Mouse (Mus musculus) MEL (cell line): ENCODE measurements around the gene Alx3.

Experiments
- CHD1 ChIP-seq: IDR thresholded peaks from 2 replicates; pipeline ENCODE4 v1.6.1; 2012; ENCODE audit warnings: low read depth, mild to moderate bottlenecking, inconsistent platforms, low read length, improper control_type of control experiment
- CTCF ChIP-seq, 3 experiments: IDR thresholded peaks in 2 of 3; conservative IDR thresholded peaks in 1 of 3; 2 replicates each; pipeline ENCODE4 v1.5.1; 2011 to 2012; ENCODE audit warnings: low read length in 3 of 3, low read depth in 2 of 3, mild to moderate bottlenecking in 2 of 3, improper control_type of control experiment in 1 of 3, inconsistent platforms in 1 of 3, mixed read lengths in 1 of 3, moderate library complexity in 1 of 3; ENCODE audit not compliant: control insufficient read depth in 1 of 3, insufficient read depth in 1 of 3, poor library complexity in 1 of 3, severe bottlenecking in 1 of 3
- E2F4 ChIP-seq: IDR thresholded peaks from 2 replicates; pipeline ENCODE4 v1.6.1; 2011; ENCODE audit warnings: low read depth, low read length, improper control_type of control experiment, borderline replicate concordance
- EP300 ChIP-seq, 2 experiments: IDR thresholded peaks; 2 replicates each; pipeline ENCODE4 v1.6.1; 2011; ENCODE audit warnings: improper control_type of control experiment in 2 of 2, low read length in 2 of 2, low read depth in 1 of 2, mild to moderate bottlenecking in 1 of 2
- GATA1 ChIP-seq: IDR thresholded peaks from 2 replicates; pipeline ENCODE4 v1.6.1; 2011; ENCODE audit warnings: low read depth, low read length, improper control_type of control experiment
- MAX ChIP-seq: IDR thresholded peaks from 2 replicates; pipeline ENCODE4 v1.6.1; 2011; ENCODE audit warnings: low read length, improper control_type of control experiment
- MAZ ChIP-seq: IDR thresholded peaks from 2 replicates; pipeline ENCODE4 v1.6.1; 2012; ENCODE audit warnings: low read depth, mild to moderate bottlenecking, inconsistent platforms, low read length, improper control_type of control experiment
- POLR2A ChIP-seq, 2 experiments: IDR thresholded peaks; 2 replicates each; pipeline ENCODE4 v1.6.1; 2011 to 2012; ENCODE audit warnings: low read length in 2 of 2, mild to moderate bottlenecking in 2 of 2, control low read depth in 1 of 2, improper control_type of control experiment in 1 of 2, low read depth in 1 of 2, moderate library complexity in 1 of 2; ENCODE audit not compliant: control insufficient read depth in 1 of 2, insufficient read depth in 1 of 2, poor library complexity in 1 of 2
- POLR2AphosphoS5 ChIP-seq: IDR thresholded peaks from 2 replicates; pipeline ENCODE4 v1.6.1; 2012; ENCODE audit warnings: low read depth, borderline replicate concordance, mild to moderate bottlenecking, inconsistent platforms, low read length, moderate library complexity, mixed read lengths
- SIN3A ChIP-seq: IDR thresholded peaks from 2 replicates; pipeline ENCODE4 v1.6.1; 2012; ENCODE audit warnings: low read length, improper control_type of control experiment, inconsistent platforms
- TCF12 ChIP-seq: IDR thresholded peaks from 2 replicates; pipeline ENCODE4 v1.6.1; 2014; ENCODE audit warnings: low read depth, mild to moderate bottlenecking, inconsistent platforms, low read length, improper control_type of control experiment, moderate library complexity
- UBTF ChIP-seq: IDR thresholded peaks from 2 replicates; pipeline ENCODE4 v1.6.1; 2012; ENCODE audit warnings: low read depth, mild to moderate bottlenecking, inconsistent platforms, low read length, improper control_type of control experiment, moderate library complexity, borderline replicate concordance; ENCODE audit not compliant: insufficient read depth
- ZNF384 ChIP-seq: IDR thresholded peaks from 2 replicates; pipeline ENCODE4 v1.6.1; 2012; ENCODE audit warnings: low read depth, mild to moderate bottlenecking, inconsistent platforms, low read length, improper control_type of control experiment

DNA sequence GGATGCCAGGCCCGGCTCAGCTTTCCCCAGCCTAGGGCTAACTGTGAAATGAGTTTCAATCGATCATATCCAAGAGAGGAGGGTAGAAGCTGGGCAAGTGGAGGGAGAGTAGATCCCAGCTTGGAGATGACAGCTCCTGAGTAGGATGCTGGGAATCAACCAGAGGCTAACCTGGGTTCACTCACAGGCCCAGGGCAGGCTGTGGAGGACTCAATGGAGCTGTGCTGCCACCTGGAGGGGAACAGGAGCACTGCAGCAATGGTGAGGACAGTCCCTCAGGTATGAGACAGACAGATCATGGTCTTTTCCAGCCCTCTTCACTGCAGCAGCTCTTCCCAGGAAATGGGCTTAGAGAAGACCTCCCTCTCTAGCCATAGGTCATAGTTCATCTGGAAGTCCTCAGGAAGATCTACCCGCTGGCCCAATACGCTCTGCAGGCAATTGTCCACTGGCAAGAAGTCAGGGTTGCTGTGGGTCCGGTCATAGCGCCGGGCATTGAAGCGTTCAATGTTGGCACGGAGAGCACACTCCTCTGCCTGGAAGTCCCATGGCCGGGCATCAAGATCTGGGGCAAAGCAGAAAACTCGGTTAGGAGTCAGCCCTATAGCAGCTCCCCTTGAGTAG is 18.2 kb downstream of the Alx3 start:
- TF ChIP-seq MAX (no peak), GATA1 (no peak), SIN3A (no peak), E2F4 (no peak), ZNF384 (no peak), CHD1 (no peak), POLR2A (IDR thresholded peaks at IDR 0.05; ENCODE audit: control insufficient read depth in 1 of 2, insufficient read depth in 1 of 2, low read depth in 1 of 2, low read length in 2 of 2, poor library complexity in 1 of 2) (no peak), POLR2AphosphoS5 (no peak), CTCF (IDR thresholded peaks at IDR 0.05 in 2 of 3, conservative IDR thresholded peaks at IDR 0.05 in 1 of 3; ENCODE audit: control insufficient read depth in 1 of 3, insufficient read depth in 1 of 3, low read depth in 2 of 3, low read length in 3 of 3, poor library complexity in 1 of 3, severe bottlenecking in 1 of 3) (peak; percentile 76 to 97 (median 89)), EP300 (IDR thresholded peaks at IDR 0.05; ENCODE audit: low read depth in 1 of 2, low read length in 2 of 2) (no peak), TCF12 (no peak), UBTF (no peak), MAZ (no peak)
